9 mouse cellular contexts compared by ENCODE assay signal in genomic region chr12:118930386-118931318, GRCm38 (mm10). TPM values are rescaled to one million over a fixed set of nuclear protein-coding genes. Genes with fewer than 3 reads are reported as not detected.
A peak's percentile ranks its signal among the peaks of the same experiment; 100 is the strongest.
DNase-seq lines count a peak whose midpoint lies in the region; ATAC-seq lines count a peak whose summit lies in the region.
"Had no signal": no experiment of that assay in that cellular context is flagged by ENCODE, and none has a peak within 500 bp of the region (broad histone marks: within the 10 kb centered on the region; RNA-seq: fewer than 3 reads in every experiment).

No protein-coding gene starts in this region.

- peak overlapping the region; percentile 9; the same call in 1 of the 2 replicates for H3K4me3 ChIP-seq in forebrain, embryonic 11.5 days (ENCODE audit: low read depth, low read length)
- no peak overlapping the region for H3K4me3 ChIP-seq in liver, embryonic 11.5 days (ENCODE audit: low read depth, low read length)
- H3K4me3 ChIP-seq in neural tube, embryonic 11.5 days (ENCODE audit: low read depth, low read length) = no peak overlapping the region
- H3K4me3 ChIP-seq: erythroblast, embryonic 14.5 days had no signal

- H3K27me3 ChIP-seq in forebrain, embryonic 11.5 days (ENCODE audit: control insufficient read depth, insufficient read depth, low read length) = no peaks in the 10 kb centered on the region
- H3K27me3 ChIP-seq in liver, embryonic 11.5 days (replicated peaks; ENCODE audit: control insufficient read depth, insufficient read depth, low read length) = no peaks in the 10 kb centered on the region
- no peaks in the 10 kb centered on the region for H3K27me3 ChIP-seq in neural tube, embryonic 11.5 days (ENCODE audit: control insufficient read depth, insufficient read depth, low read length)

- no peak overlapping the region for H3K27ac ChIP-seq in forebrain, embryonic 11.5 days (ENCODE audit: low read depth, low read length)
- H3K27ac ChIP-seq in liver, embryonic 11.5 days (ENCODE audit: low read depth, low read length) = no peak overlapping the region
- H3K27ac ChIP-seq in neural tube, embryonic 11.5 days (ENCODE audit: low read depth, low read length) = no peak overlapping the region

- ATAC-seq in forebrain, embryonic 11.5 days (replicated peaks; ENCODE audit: low FRiP score) = peak; percentile 76
- peak; percentile 40 for ATAC-seq in liver, embryonic 11.5 days (replicated peaks; ENCODE audit: low FRiP score)
- peak; percentile 65 for ATAC-seq in neural tube, embryonic 11.5 days (ENCODE audit: insufficient read depth, low FRiP score, low TSS enrichment)

- H3K36me3 ChIP-seq in forebrain, embryonic 11.5 days (ENCODE audit: control insufficient read depth, insufficient read depth, low read length) = no peaks in the 10 kb centered on the region
- H3K36me3 ChIP-seq in liver, embryonic 11.5 days (ENCODE audit: control insufficient read depth, insufficient read depth, low read length) = no peaks in the 10 kb centered on the region
- no peaks in the 10 kb centered on the region for H3K36me3 ChIP-seq in neural tube, embryonic 11.5 days (ENCODE audit: control insufficient read depth, insufficient read depth, low read length)

- H3K4me2 ChIP-seq in forebrain, embryonic 11.5 days (ENCODE audit: low read depth, low read length, severe bottlenecking) = peak overlapping the region; percentile 34; the same call in 1 of the 2 replicates
- H3K4me2 ChIP-seq in liver, embryonic 11.5 days = no peak overlapping the region
- peak overlapping the region; percentile 34 for H3K4me2 ChIP-seq in neural tube, embryonic 11.5 days (ENCODE audit: low read depth)

- intact Hi-C loops in heart, postnatal 14 days (cut with DNase I) = loop anchor here (5.0 kb wide), 1 partner anchor 1052 kb away; no protein-coding TSS in a partner anchor

- no peaks in the 10 kb centered on the region for H3K9me3 ChIP-seq in forebrain, embryonic 11.5 days (ENCODE audit: control insufficient read depth, low read length)
- no peaks in the 10 kb centered on the region for H3K9me3 ChIP-seq in liver, embryonic 11.5 days (ENCODE audit: control insufficient read depth, low read length)
- no peaks in the 10 kb centered on the region for H3K9me3 ChIP-seq in neural tube, embryonic 11.5 days (ENCODE audit: control insufficient read depth, low read length)

- H3K4me1 ChIP-seq in forebrain, embryonic 11.5 days (replicated peaks; ENCODE audit: control insufficient read depth, insufficient read depth, low read length) = no peaks in the 10 kb centered on the region
- no peaks in the 10 kb centered on the region for H3K4me1 ChIP-seq in liver, embryonic 11.5 days (replicated peaks; ENCODE audit: control insufficient read depth, insufficient read depth, low read length)
- H3K4me1 ChIP-seq in neural tube, embryonic 11.5 days (ENCODE audit: control insufficient read depth, insufficient read depth, low read length) = no peaks in the 10 kb centered on the region

- H3K9ac ChIP-seq in forebrain, embryonic 11.5 days (ENCODE audit: low read length) = peak overlapping the region; percentile 45; the same call in 1 of the 2 replicates
- H3K9ac ChIP-seq in liver, embryonic 11.5 days (ENCODE audit: low read depth, low read length) = no peak overlapping the region
- no peak overlapping the region for H3K9ac ChIP-seq in neural tube, embryonic 11.5 days (ENCODE audit: low read length)

- WGBS in forebrain, embryonic 11.5 days = 23% methylated on average over 13 of the region's 13 CpGs
- WGBS in liver, embryonic 11.5 days = 24% methylated on average over 13 of the region's 13 CpGs
- 21% methylated on average over 13 of the region's 13 CpGs for WGBS in neural tube, embryonic 11.5 days

- DNase-seq in CD8-positive naive resting alpha-beta T cell, adult 2 months (ENCODE audit: low read depth in 2 of 2, low spot score in 2 of 2) = peak; percentile 20 to 36
- peak; percentile 78 for DNase-seq in brain, adult 2 months (ENCODE audit: low read depth, low spot score)
- peak; percentile 75 for DNase-seq in forebrain, embryonic 11.5 days (ENCODE audit: low spot score)
- DNase-seq in heart, postnatal 14 days = peak; percentile 44 to 75
- DNase-seq in kidney, postnatal 25 days = peak; percentile 56 to 78
- peak; percentile 32 for DNase-seq in liver, embryonic 11.5 days (ENCODE audit: low spot score)
- DNase-seq in neural tube, embryonic 11.5 days (ENCODE audit: low spot score) = peak; percentile 66
- DNase-seq in testis, postnatal 10 days (ENCODE audit: low spot score) = peak; percentile 73

RNA-seq across cellular contexts. Expression of gene Abcb5, which starts 35.6 kb away (rescaled TPM):
- polyA plus RNA-seq in forebrain, embryonic 11.5 days (2014; fragmentation: Nextera tagmentation; extraction: Ambion mirVana) = not detected in 2 replicates
- total RNA-seq in heart, postnatal 14 days (2021) = not detected
- polyA plus RNA-seq in liver, embryonic 11.5 days (2014; fragmentation: Nextera tagmentation; extraction: Ambion mirVana) = not detected in 2 replicates
- polyA plus RNA-seq in neural tube, embryonic 11.5 days (2014; fragmentation: Nextera tagmentation; extraction: Ambion mirVana) = not detected in 2 replicates
- polyA plus RNA-seq: erythroblast, embryonic 14.5 days had no signal

Comparison
In these comparisons a context has a peak if more than half of its experiments do, and no peak if none do; other contexts are left out.
1. DNase-seq: peak in every context shown above with its lines; median percentile 78 in brain, adult 2 months; 75 in forebrain, embryonic 11.5 days; 73 in testis, postnatal 10 days; 67 in kidney, postnatal 25 days; 66 in neural tube, embryonic 11.5 days; 60 in heart, postnatal 14 days; 32 in liver, embryonic 11.5 days; 28 in CD8-positive naive resting alpha-beta T cell, adult 2 months.